Comparison of ENCODE assay signal across 20 mouse cellular contexts in the genomic region with DNA sequence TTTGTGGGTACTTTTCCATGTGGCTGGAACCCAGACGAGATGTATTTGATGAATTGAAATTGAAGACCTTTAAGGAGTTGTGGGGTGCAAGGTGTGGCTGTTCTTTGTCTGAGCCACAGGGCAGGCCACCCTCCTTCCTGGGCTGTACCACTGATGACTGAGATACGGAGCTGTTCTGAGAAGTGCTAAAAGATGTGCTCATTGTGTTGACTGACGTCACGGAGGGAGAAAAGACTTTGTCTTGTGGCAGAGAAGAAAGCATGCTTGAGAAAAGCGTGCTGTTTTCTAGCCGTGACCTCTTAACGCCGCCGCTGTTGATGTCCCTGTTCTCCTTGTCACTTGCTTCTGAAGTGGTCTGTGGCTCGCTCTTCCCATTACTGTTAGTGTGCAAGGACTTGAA.
DNase-seq lines count a peak whose midpoint lies in the region; ATAC-seq and TF ChIP-seq lines count a peak whose summit lies in the region.
"Had no signal": no experiment of that assay in that cellular context is flagged by ENCODE, and none has a peak within 500 bp of the region (broad histone marks: within the 10 kb centered on the region; RNA-seq: fewer than 3 reads in every experiment).

No protein-coding gene starts in this region.

- no peak overlapping the region for H3K4me2 ChIP-seq in forebrain, postnatal 0 days (ENCODE audit: low read depth)
- H3K4me2 ChIP-seq in midbrain, embryonic 16.5 days (ENCODE audit: low read length), result no peak overlapping the region
- H3K4me2 ChIP-seq: embryonic facial prominence, embryonic 13.5 days; limb, embryonic 12.5 days; liver, embryonic 13.5 days; midbrain, embryonic 15.5 days; neural tube, embryonic 12.5 days had no signal

- H3K27me3 ChIP-seq in forebrain, postnatal 0 days (ENCODE audit: insufficient read depth, low read length), result peaks cover 6% of the 10 kb centered on the region
- peaks cover 14% of the 10 kb centered on the region for H3K27me3 ChIP-seq in midbrain, embryonic 16.5 days (ENCODE audit: control insufficient read depth, insufficient read depth, low read depth, low read length)

- H3K4me3 ChIP-seq in macrophage (ENCODE audit: inconsistent target), result no peak overlapping the region
- H3K4me3 ChIP-seq in forebrain, postnatal 0 days (ENCODE audit: low read depth, low read length), result no peak overlapping the region
- no peak overlapping the region for H3K4me3 ChIP-seq in midbrain, embryonic 16.5 days (ENCODE audit: low read depth, low read length)
- H3K4me3 ChIP-seq: embryonic facial prominence, embryonic 13.5 days; heart, embryonic 10.5 days; limb, embryonic 12.5 days; liver, embryonic 13.5 days; midbrain, embryonic 15.5 days; neural tube, embryonic 12.5 days had no signal

- peaks cover 90% of the 10 kb centered on the region for H3K79me2 ChIP-seq in macrophage (ENCODE audit: inconsistent target)

- TF ChIP-seq CTCF in forebrain, postnatal 0 days (IDR thresholded peaks at IDR 0.05; ENCODE audit: low read depth), result no peak

- H3K27ac ChIP-seq in macrophage, result peak overlapping the region; percentile 83
- H3K27ac ChIP-seq in forebrain, postnatal 0 days (ENCODE audit: low read depth, low read length), result no peak overlapping the region
- no peak overlapping the region for H3K27ac ChIP-seq in midbrain, embryonic 16.5 days (ENCODE audit: low read length)
- H3K27ac ChIP-seq: embryonic facial prominence, embryonic 13.5 days; heart, embryonic 10.5 days; limb, embryonic 12.5 days; liver, embryonic 13.5 days; midbrain, embryonic 15.5 days; neural tube, embryonic 12.5 days had no signal

- H3K4me1 ChIP-seq in forebrain, postnatal 0 days (ENCODE audit: insufficient read depth), result 0 out of 2 replicates have a peak, but pooled peaks cover 6% of the 10 kb centered on the region
- no peaks in the 10 kb centered on the region; the same call in 1 of the 2 replicates for H3K4me1 ChIP-seq in midbrain, embryonic 16.5 days (ENCODE audit: control insufficient read depth, insufficient read depth, low read length)
- H3K4me1 ChIP-seq: embryonic facial prominence, embryonic 13.5 days; neural tube, embryonic 12.5 days had no signal

- WGBS in macrophage (ENCODE audit: missing documents), result 87% methylated on average over 10 of the region's 10 CpGs
- WGBS in forebrain, postnatal 0 days, result 86% methylated on average over 10 of the region's 10 CpGs
- 87% methylated on average over 10 of the region's 10 CpGs for WGBS in midbrain, embryonic 16.5 days

- H3K9ac ChIP-seq in forebrain, postnatal 0 days, result no peak overlapping the region
- H3K9ac ChIP-seq in midbrain, embryonic 16.5 days (ENCODE audit: low read depth, low read length), result no peak overlapping the region
- H3K9ac ChIP-seq: embryonic facial prominence, embryonic 13.5 days; limb, embryonic 12.5 days; liver, embryonic 13.5 days; midbrain, embryonic 15.5 days; neural tube, embryonic 12.5 days had no signal

- peak; percentile 51 to 52 for DNase-seq in spleen, postnatal 36 days (ENCODE audit: low spot score in 2 of 2)
- DNase-seq in spleen, postnatal 10 days (ENCODE audit: low spot score in 2 of 2), result no peak
- peak; percentile 7 to 36 for DNase-seq in thymus, adult 18-20 months
- no peak for DNase-seq in forebrain, postnatal 0 days
- DNase-seq in urinary bladder, postnatal 10 days (ENCODE audit: low spot score), result no peak
- DNase-seq in kidney, postnatal 36 days, result no peak
- DNase-seq: adrenal gland, postnatal 25 days; cerebellum, adult 11-12 months; cerebellum, postnatal 14 days; gastrocnemius, postnatal 25 days; heart, postnatal 10 days; liver, embryonic 13.5 days had no signal

- H3K9me3 ChIP-seq in forebrain, postnatal 0 days (ENCODE audit: low read length), result no peaks in the 10 kb centered on the region
- no peaks in the 10 kb centered on the region for H3K9me3 ChIP-seq in midbrain, embryonic 16.5 days (replicated peaks; ENCODE audit: control insufficient read depth, low read length, poor library complexity, severe bottlenecking)
- H3K9me3 ChIP-seq: embryonic facial prominence, embryonic 13.5 days; heart, embryonic 10.5 days; limb, embryonic 12.5 days; liver, embryonic 13.5 days; midbrain, embryonic 15.5 days; neural tube, embryonic 12.5 days had no signal

- peaks cover 13% of the 10 kb centered on the region for H3K36me3 ChIP-seq in macrophage (ENCODE audit: inconsistent target)
- no peaks in the 10 kb centered on the region for H3K36me3 ChIP-seq in forebrain, postnatal 0 days (ENCODE audit: insufficient read depth)
- H3K36me3 ChIP-seq in midbrain, embryonic 16.5 days (ENCODE audit: control insufficient read depth, insufficient read depth, low read length), result no peaks in the 10 kb centered on the region
- H3K36me3 ChIP-seq: embryonic facial prominence, embryonic 13.5 days; heart, embryonic 10.5 days; limb, embryonic 12.5 days; liver, embryonic 13.5 days; midbrain, embryonic 15.5 days; neural tube, embryonic 12.5 days had no signal

- no peak for ATAC-seq in forebrain, postnatal 0 days
- no peak for ATAC-seq in midbrain, embryonic 16.5 days
- ATAC-seq: forebrain, embryonic 14.5 days; midbrain, embryonic 15.5 days had no signal

Comparison
In these comparisons a context has a peak if more than half of its experiments do, and no peak if none do; other contexts are left out.
1. DNase-seq: peak in spleen, postnatal 36 days (2 of 2) and thymus, adult 18-20 months (2 of 2); none in spleen, postnatal 10 days (0 of 2), forebrain, postnatal 0 days (single experiment), urinary bladder, postnatal 10 days (single experiment) and kidney, postnatal 36 days (0 of 2).